Mouse (Mus musculus) frontal cortex, postnatal 25 days (tissue): ENCODE measurements around the gene Mrln.

Experiments used
- DNase-seq, 2 experiments: peaks; one replicate each; pipeline ENCODE4 v3.0.0; 2022; ENCODE audit warnings: low spot score in 2 of 2

Mrln gene

DNA sequence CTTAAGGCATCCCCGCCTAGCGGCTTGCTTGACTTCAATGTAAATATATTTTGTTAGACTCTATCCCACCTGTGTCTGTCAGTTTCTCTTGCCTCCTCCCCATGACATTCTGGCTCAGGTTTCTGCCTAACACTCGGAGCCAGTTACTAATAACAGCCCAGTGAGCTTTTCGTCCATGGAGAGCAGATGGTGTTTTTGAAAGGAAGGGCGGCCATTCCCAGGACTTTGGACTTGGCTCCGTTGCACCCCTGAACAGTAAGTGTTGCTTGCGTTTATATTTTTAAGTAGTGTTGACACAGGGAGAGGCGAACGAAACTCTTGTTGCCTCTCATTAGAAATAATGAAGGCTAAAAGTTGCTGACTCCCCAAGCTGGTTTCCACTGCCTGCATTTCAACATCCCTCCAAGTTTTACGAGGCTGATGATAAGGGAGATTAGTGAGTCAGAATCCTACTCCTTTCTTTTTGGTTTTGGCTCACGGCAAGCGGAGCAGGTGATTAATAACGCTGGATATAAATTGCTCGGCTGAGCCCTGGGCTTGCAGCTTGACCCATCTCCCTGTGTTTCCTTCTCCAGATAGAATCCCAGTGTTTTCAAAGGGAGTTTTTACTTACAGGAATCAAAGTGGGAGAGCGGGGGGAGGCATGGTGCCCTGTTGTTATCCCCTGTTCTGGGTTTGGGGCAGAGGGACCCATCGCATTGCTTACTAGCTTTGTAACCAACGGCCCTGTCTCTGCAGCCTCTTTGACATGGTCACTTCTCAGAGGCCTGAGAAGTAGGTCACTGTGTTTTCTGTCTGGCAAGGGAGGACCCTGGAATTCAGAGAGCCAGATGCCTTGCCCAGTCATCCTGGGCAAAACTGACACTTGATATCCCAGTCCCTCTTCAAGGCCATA, at the start of gene Mrln:
Gene Mrln, plus strand, starts transcription at position 160 of the 895 bp plus-strand sequence.
- no peak for DNase-seq

DNA sequence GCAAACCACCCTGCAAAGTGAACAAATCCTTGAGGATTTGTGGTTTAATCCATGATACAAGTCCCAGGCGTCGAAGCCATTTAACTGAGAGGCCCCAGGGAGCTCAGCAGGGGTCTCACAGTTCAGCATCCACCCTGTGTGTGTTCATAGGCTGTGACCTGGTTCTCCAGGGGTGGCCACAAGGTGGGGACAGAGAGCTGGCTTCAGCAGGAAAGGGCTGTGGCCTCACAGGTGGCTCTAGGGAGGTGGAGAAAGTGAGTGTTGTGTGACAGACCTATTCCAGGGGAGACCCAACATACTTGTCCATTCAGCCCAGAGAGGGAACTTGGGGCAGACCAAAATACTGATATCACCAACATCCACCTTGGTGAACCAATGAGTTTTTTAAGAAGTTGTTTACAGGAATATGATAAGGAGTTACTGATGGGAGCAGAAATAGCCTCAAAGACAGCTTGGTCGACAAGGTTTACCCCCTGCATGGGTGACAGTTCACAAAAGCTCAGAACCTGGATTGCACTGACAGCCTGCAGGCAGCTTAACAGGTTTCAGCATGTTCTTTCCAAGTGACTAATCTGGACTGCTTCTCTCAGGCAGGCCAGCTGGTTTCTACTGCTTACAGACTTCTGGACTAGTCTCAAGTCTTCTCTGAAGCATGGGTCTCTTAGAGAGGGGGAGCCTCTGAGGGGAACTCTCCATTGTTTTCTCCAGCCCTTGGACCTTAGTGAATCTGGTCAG, 47.9 kb upstream of the Mrln start:
- no peak for DNase-seq

DNA sequence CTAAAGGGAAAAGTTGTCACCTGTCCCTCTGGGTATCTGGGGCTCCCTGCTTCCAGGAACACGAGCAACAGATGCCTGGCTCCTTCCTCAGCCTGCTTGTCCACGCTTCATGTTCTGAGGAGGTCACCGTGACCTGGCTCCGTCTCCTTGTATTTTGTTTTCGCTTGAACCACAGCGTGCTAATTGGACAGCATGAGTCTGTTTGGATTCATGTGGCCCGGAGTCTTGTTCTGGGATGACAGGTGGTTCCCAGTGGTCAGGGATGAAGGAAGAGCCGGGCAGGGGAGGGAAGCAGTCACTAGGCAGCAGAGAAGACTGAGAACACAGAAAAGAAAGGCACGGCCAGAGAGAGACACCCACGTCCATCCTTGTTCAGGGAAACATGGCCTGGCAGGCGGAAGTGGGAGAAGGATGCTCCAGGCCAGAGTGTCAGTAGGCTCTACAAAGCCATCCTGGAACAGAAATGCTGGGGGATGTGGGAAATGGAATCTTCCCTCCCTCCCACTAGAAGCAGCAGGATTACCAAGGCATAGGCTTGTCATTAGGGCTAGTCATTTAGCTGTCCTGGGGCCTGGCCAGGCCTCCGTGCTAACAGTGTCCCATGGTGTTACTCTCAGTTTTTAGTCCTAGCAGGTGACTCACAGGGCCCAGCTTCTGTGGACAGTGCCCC, 44.7 kb upstream of the Mrln start:
- DNase-seq: no peak

- no peak for DNase-seq
Measured at GRCm38 (mm10) chr10:70160811-70161210, 43.7 kb upstream of the Mrln start.

GRCm38 (mm10) chr10:70161504-70161903, 43.0 kb upstream of the Mrln start:
- DNase-seq: no peak

GRCm38 (mm10) chr10:70163681-70164080, 40.8 kb upstream of the Mrln start:
- no peak for DNase-seq

- DNase-seq: no peak
Measured at GRCm38 (mm10) chr10:70165877-70166276, 38.6 kb upstream of the Mrln start.

DNA sequence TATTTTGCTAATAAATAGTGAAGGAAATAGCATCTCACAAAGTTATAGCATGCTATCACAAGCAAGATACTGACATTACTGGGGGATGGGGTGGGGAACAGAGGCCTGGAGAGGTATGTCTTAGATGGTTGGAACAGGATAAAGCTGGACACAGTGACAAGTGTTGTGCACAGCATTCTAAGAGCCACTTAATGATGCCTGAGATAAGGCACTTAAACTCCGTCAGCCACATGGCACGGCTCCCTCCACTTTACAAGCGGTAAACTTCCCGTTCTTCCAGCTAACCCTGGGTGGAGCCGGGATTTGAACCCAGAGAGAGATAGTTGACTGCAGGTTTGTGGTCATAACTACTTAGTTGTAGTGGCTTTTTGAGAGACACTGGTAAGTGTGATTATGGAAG, 38.0 kb upstream of the Mrln start:
- no peak for DNase-seq

- no peak for DNase-seq
Measured at GRCm38 (mm10) chr10:70167625-70168024, 36.8 kb upstream of the Mrln start.

GRCm38 (mm10) chr10:70168396-70168795, 36.1 kb upstream of the Mrln start:
- no peak for DNase-seq

DNA sequence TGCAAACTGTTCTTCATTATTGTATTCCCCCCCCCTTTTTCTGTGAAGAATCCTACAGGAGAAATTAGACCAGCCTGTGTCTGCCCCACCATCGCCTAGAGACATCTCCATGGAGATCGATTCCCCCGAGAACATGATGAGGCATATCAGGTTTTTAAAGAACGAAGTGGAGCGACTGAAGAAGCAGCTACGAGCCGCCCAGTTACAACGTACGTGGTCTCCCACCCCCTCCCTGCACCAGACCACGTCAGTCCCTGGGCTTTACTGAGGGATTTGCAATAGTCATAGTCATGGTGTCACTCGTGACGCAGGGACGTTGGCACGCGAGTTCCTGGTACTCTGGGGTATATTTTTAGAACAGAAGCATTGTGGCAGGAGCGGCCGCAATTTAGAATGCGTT, 35.4 kb upstream of the Mrln start:
- no peak for DNase-seq

DNA sequence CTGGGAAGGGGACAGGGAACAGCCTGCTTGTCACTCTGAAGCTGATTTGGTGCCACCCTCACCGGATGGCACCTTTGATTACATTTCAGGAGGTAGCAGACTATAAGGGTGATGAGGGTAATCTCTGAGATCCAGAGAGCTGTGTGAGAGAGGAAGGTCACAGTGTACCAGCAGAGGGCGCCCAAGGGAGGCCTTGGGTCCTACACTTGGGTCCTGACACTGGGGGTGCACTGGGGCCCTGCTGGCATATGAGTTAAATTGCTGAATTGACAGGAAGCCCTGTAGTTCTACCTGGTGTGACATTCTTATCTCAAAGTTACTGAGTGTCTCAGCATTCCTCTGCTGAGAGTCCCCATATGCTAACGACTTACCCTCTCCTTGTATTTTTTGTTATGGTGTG, 31.1 kb upstream of the Mrln start:
- DNase-seq: peak; percentile 48 to 58

DNA sequence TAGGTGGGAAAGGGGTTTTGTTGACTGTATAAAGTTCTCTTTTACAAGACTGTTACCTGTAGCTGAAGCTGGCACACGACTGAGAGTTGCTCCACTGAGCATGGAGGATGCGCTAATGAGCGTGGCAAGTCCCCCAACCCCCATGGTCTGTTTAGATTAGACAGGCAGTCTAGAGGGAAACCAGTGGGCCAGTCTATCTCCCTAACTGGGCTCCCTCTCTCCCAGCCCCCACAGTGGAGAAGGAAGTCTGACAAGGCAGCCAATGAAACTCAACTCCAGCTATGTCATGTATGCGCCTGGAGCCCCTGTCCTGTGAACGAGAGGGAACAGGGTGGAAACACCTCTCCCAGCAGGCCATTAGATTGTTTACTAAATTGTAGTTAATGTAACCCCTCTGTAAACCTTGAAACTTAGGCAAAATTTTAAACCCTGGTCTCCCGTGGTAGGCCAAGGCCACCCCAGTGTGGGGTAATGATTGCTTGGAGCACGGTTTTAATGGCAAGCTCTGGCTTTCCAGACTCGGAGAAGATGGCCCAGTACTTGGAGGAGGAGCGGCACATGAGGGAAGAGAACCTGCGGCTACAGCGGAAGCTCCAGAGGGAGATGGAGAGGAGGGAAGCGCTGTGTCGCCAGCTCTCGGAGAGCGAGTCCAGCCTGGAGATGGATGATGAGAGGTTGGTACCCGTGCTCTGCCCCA, 29.8 kb upstream of the Mrln start:
- no peak for DNase-seq

GRCm38 (mm10) chr10:70180727-70181126, 23.7 kb upstream of the Mrln start:
- DNase-seq: no peak

- no peak for DNase-seq
Measured at GRCm38 (mm10) chr10:70181279-70181972, 23.0 kb upstream of the Mrln start.

DNA sequence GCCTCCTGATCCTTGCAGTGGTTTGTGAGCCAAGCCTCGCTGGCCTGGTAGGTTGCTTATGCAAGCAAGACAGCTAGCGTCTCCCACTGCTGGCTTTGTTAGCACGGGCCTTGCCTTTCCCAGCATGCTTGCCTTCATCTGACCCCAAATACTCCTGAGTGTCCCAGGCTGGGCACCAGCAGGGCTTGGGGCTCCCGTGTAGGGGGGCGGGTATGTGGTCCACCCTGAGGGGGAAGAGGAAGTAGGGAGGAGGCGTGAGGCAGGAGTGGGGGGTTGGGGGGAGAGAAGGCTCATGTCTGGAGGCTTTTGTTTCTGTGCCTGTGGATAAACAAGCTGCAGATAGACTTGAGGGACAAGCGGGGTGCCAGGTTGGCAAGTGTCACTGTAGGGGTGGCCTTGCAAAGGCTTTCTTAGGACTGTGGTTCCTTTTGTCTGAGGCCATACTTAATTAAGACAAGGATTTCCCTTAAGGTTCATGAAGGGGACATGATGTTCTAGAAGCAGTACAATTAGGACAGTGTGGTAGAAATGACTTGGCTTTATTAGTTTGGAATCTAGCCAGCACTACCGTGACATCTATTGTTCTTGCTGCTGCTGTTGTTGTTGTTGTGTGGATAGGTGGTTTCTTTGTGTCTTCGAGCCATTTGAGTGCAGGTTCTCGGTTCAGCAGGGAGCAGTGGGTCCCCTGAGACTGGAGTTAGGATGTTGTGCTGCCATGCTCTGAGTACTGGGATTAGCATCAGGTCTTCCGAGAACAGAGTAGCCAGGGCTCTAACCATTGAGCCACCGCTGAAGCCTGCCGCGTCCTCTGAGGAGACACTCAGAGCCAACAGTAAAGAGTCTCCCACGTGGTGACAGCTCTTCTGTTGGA, 21.0 kb upstream of the Mrln start:
- DNase-seq: no peak

DNA sequence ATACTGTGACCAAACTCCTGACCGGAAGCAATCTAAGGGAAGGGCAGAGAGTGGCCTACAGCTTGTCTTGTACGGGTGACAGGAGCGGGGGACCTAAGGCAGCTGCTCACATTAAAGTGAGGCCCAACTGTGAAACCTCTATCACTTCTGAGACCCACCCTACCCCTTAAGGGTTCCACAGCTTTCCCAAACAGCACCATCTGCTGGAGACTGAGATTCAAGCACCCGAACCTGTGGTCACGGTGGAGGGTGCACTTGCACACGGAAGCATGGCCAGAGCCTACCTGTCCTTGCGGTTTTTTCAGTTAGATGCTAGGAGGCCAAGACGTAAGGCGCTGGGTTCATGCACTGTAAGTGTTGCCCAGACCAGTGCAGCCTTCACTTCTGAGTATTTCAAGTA, 18.3 kb upstream of the Mrln start:
- no peak for DNase-seq

- DNase-seq: no peak
Measured at GRCm38 (mm10) chr10:70186586-70186985, 17.9 kb upstream of the Mrln start.

- DNase-seq: no peak
Measured at GRCm38 (mm10) chr10:70189864-70190263, 14.6 kb upstream of the Mrln start.

GRCm38 (mm10) chr10:70194283-70194682, 10.2 kb upstream of the Mrln start:
- no peak for DNase-seq
